Mouse (Mus musculus) granulocyte monocyte progenitor cell, adult 5-6 weeks (primary cell): ENCODE measurements around the gene Slc27a2. TPM values are rescaled to one million over a fixed set of nuclear protein-coding genes. Genes with fewer than 3 reads are reported as not detected.
A peak's percentile ranks its signal among the peaks of the same experiment; 100 is the strongest.

ENCODE experiments used
- ATAC-seq: replicated peaks from 2 replicates; pipeline ENCODE4 v1.8.0; 2016; ENCODE audit warnings: mild to moderate bottlenecking, moderate TSS enrichment, inconsistent platforms; ENCODE audit not compliant: poor library complexity, severe bottlenecking
- total RNA-seq, 2 experiments: library from RNA; stranded (forward) in 1 of 2; stranded (reverse) in 1 of 2; fragments of 200-712, 200-1000 nt in 1 of 2; fragments of >200 nt in 1 of 2; fragmentation: Nextera tagmentation in 1 of 2; gene quantifications; 2 replicates each; pipeline ENCODE4 v1.2.3; 2014 to 2017

Gene Slc27a2
- total RNA-seq, 2 experiments from 2014 or later = not detected

GRCm38 (mm10) chr2:126598359-126598758, 46.2 kb downstream of the Slc27a2 start:
- no peak for ATAC-seq

- no peak for ATAC-seq
Measured at GRCm38 (mm10) chr2:126599005-126599404, 46.8 kb downstream of the Slc27a2 start.

- peak; percentile 60 for ATAC-seq
Measured at GRCm38 (mm10) chr2:126600533-126600932, 48.3 kb downstream of the Slc27a2 start.

GRCm38 (mm10) chr2:126601918-126602600, 49.9 kb downstream of the Slc27a2 start:
- peak; percentile 73 for ATAC-seq

GRCm38 (mm10) chr2:126606061-126606687, 54.0 kb downstream of the Slc27a2 start:
- ATAC-seq = peak; percentile 62

GRCm38 (mm10) chr2:126606688-126607062, 54.5 kb downstream of the Slc27a2 start:
- ATAC-seq = no peak

- peak; percentile 45 for ATAC-seq
Measured at GRCm38 (mm10) chr2:126607553-126608203, 55.5 kb downstream of the Slc27a2 start.

GRCm38 (mm10) chr2:126609600-126609999, 57.4 kb downstream of the Slc27a2 start:
- peak; percentile 57 for ATAC-seq

GRCm38 (mm10) chr2:126615355-126615754, 63.1 kb downstream of the Slc27a2 start:
- ATAC-seq = no peak

- ATAC-seq = peak; percentile 77
Measured at GRCm38 (mm10) chr2:126618470-126619179, 66.4 kb downstream of the Slc27a2 start.

- ATAC-seq = peak; percentile 60
Measured at GRCm38 (mm10) chr2:126619249-126619704, 67.1 kb downstream of the Slc27a2 start, which contains the start of gene Hdc. Gene Hdc, minus strand, starts transcription at chr2:126619299.

GRCm38 (mm10) chr2:126622455-126622854, 70.2 kb downstream of the Slc27a2 start:
- no peak for ATAC-seq

- ATAC-seq = no peak
Measured at GRCm38 (mm10) chr2:126623138-126623537, 70.9 kb downstream of the Slc27a2 start.

- ATAC-seq = no peak
Measured at GRCm38 (mm10) chr2:126628455-126628995, 76.3 kb downstream of the Slc27a2 start.

GRCm38 (mm10) chr2:126633165-126633564, 81.0 kb downstream of the Slc27a2 start:
- no peak for ATAC-seq

GRCm38 (mm10) chr2:126635939-126636823, 84.0 kb downstream of the Slc27a2 start:
- peak; percentile 93 for ATAC-seq
